Mouse (Mus musculus): ENCODE data around the gene Slc17a7. TPM values are rescaled to one million over a fixed set of nuclear protein-coding genes. Genes with fewer than 3 reads are reported as not detected.

Gene Slc17a7
- polyA plus RNA-seq, 1 experiment, result 3.6 TPM

GRCm38 (mm10) chr7:45174567-45175280 is 11.0 kb downstream of the Slc17a7 start:
- Histone ChIP-seq H3ac (ENCODE audit: control insufficient read depth, insufficient read length) (no peak overlapping the region), H3K27me3 (ENCODE audit: control insufficient read depth, insufficient read depth, insufficient read length) (peaks cover 61% of the 10 kb centered on the region), H3K4me3 (no peak overlapping the region), H3K36me3 (ENCODE audit: control insufficient read depth, insufficient read depth) (no peaks in the 10 kb centered on the region), H3K4me2 (ENCODE audit: low read depth) (no peak overlapping the region), H3K79me2 (ENCODE audit: control insufficient read depth, insufficient read depth) (no peaks in the 10 kb centered on the region)
- TF ChIP-seq SRF (IDR thresholded peaks at IDR 0.05; ENCODE audit: control insufficient read depth, insufficient read length, low read depth), result no peak
- TF ChIP-seq MAX (IDR thresholded peaks at IDR 0.05; ENCODE audit: low read depth), result no peak
- TF ChIP-seq POLR2A (IDR thresholded peaks at IDR 0.05; ENCODE audit: insufficient read length, low read depth), result no peak
- no peak for TF ChIP-seq POLR2AphosphoS2 (IDR thresholded peaks at IDR 0.05; ENCODE audit: insufficient read length, low read depth)

- Histone ChIP-seq H3K79me2 (ENCODE audit: control insufficient read depth, insufficient read depth) (no peaks in the 10 kb centered on the region), H3K36me3 (ENCODE audit: control insufficient read depth, insufficient read depth) (no peaks in the 10 kb centered on the region), H3K4me3 (no peak overlapping the region), H3ac (ENCODE audit: control insufficient read depth, insufficient read length) (no peak overlapping the region), H3K4me2 (ENCODE audit: low read depth) (no peak overlapping the region), H3K27me3 (ENCODE audit: control insufficient read depth, insufficient read depth, insufficient read length) (peaks cover 66% of the 10 kb centered on the region)
- TF ChIP-seq MYOG (IDR thresholded peaks at IDR 0.05; ENCODE audit: control insufficient read depth in 1 of 3, insufficient read depth in 1 of 3, insufficient read length in 2 of 3, low read depth in 2 of 3) (no peak), E2F4 (IDR thresholded peaks at IDR 0.05; ENCODE audit: insufficient read depth) (no peak), CEBPB (IDR thresholded peaks at IDR 0.05; ENCODE audit: insufficient read depth, poor library complexity, severe bottlenecking) (no peak), MYOD1 (IDR thresholded peaks at IDR 0.05; ENCODE audit: control insufficient read depth in 1 of 3, insufficient read length in 2 of 3, low read depth in 2 of 3) (no peak), TCF3 (IDR thresholded peaks at IDR 0.05; ENCODE audit: insufficient read length, low read depth) (no peak), MAX (IDR thresholded peaks at IDR 0.05; ENCODE audit: low read depth) (no peak), TCF12 (IDR thresholded peaks at IDR 0.05; ENCODE audit: insufficient read depth, poor library complexity, severe bottlenecking) (no peak), POLR2A (IDR thresholded peaks at IDR 0.05; ENCODE audit: insufficient read length, low read depth) (no peak), POLR2AphosphoS2 (IDR thresholded peaks at IDR 0.05; ENCODE audit: insufficient read length, low read depth) (no peak), USF1 (IDR thresholded peaks at IDR 0.05; ENCODE audit: low read depth) (no peak), SRF (IDR thresholded peaks at IDR 0.05; ENCODE audit: control insufficient read depth, insufficient read length, low read depth) (no peak), REST (IDR thresholded peaks at IDR 0.05; ENCODE audit: insufficient read depth, insufficient read length) (no peak)
Measured at GRCm38 (mm10) chr7:45175398-45175797, 11.6 kb downstream of the Slc17a7 start.

- Histone ChIP-seq H3K4me2 (ENCODE audit: low read depth) (no peak overlapping the region), H3K27me3 (ENCODE audit: control insufficient read depth, insufficient read depth, insufficient read length) (peaks cover 68% of the 10 kb centered on the region), H3K79me2 (ENCODE audit: control insufficient read depth, insufficient read depth) (no peaks in the 10 kb centered on the region), H3K4me3 (no peak overlapping the region), H3ac (ENCODE audit: control insufficient read depth, insufficient read length) (no peak overlapping the region), H3K36me3 (ENCODE audit: control insufficient read depth, insufficient read depth) (no peaks in the 10 kb centered on the region)
- TF ChIP-seq MYOD1 (IDR thresholded peaks at IDR 0.05; ENCODE audit: control insufficient read depth in 1 of 3, insufficient read length in 2 of 3, low read depth in 2 of 3) (no peak), TCF12 (IDR thresholded peaks at IDR 0.05; ENCODE audit: insufficient read depth, poor library complexity, severe bottlenecking) (no peak), MYOG (IDR thresholded peaks at IDR 0.05; ENCODE audit: control insufficient read depth in 1 of 3, insufficient read depth in 1 of 3, insufficient read length in 2 of 3, low read depth in 2 of 3) (no peak), REST (IDR thresholded peaks at IDR 0.05; ENCODE audit: insufficient read depth, insufficient read length) (no peak), USF1 (IDR thresholded peaks at IDR 0.05; ENCODE audit: low read depth) (no peak), SRF (IDR thresholded peaks at IDR 0.05; ENCODE audit: control insufficient read depth, insufficient read length, low read depth) (no peak), MAX (IDR thresholded peaks at IDR 0.05; ENCODE audit: low read depth) (no peak), CEBPB (IDR thresholded peaks at IDR 0.05; ENCODE audit: insufficient read depth, poor library complexity, severe bottlenecking) (no peak), TCF3 (IDR thresholded peaks at IDR 0.05; ENCODE audit: insufficient read length, low read depth) (no peak), POLR2AphosphoS2 (IDR thresholded peaks at IDR 0.05; ENCODE audit: insufficient read length, low read depth) (no peak), POLR2A (IDR thresholded peaks at IDR 0.05; ENCODE audit: insufficient read length, low read depth) (no peak), E2F4 (IDR thresholded peaks at IDR 0.05; ENCODE audit: insufficient read depth) (no peak)
Measured at GRCm38 (mm10) chr7:45175929-45176328, 12.2 kb downstream of the Slc17a7 start.

- H3K27me3 ChIP-seq (ENCODE audit: control insufficient read depth, insufficient read depth, insufficient read length), result peaks cover 72% of the 10 kb centered on the region
- no peaks in the 10 kb centered on the region for H3K79me2 ChIP-seq (ENCODE audit: control insufficient read depth, insufficient read depth)
- TF ChIP-seq MAX (IDR thresholded peaks at IDR 0.05; ENCODE audit: low read depth) (no peak), TCF12 (IDR thresholded peaks at IDR 0.05; ENCODE audit: insufficient read depth, poor library complexity, severe bottlenecking) (no peak), MYOD1 (IDR thresholded peaks at IDR 0.05; ENCODE audit: control insufficient read depth in 1 of 3, insufficient read length in 2 of 3, low read depth in 2 of 3) (no peak), MYOG (IDR thresholded peaks at IDR 0.05; ENCODE audit: control insufficient read depth in 1 of 3, insufficient read depth in 1 of 3, insufficient read length in 2 of 3, low read depth in 2 of 3) (no peak), CEBPB (IDR thresholded peaks at IDR 0.05; ENCODE audit: insufficient read depth, poor library complexity, severe bottlenecking) (no peak), REST (IDR thresholded peaks at IDR 0.05; ENCODE audit: insufficient read depth, insufficient read length) (no peak), TCF3 (IDR thresholded peaks at IDR 0.05; ENCODE audit: insufficient read length, low read depth) (no peak), POLR2A (IDR thresholded peaks at IDR 0.05; ENCODE audit: insufficient read length, low read depth) (no peak), USF1 (IDR thresholded peaks at IDR 0.05; ENCODE audit: low read depth) (no peak), E2F4 (IDR thresholded peaks at IDR 0.05; ENCODE audit: insufficient read depth) (no peak), POLR2AphosphoS2 (IDR thresholded peaks at IDR 0.05; ENCODE audit: insufficient read length, low read depth) (no peak), SRF (IDR thresholded peaks at IDR 0.05; ENCODE audit: control insufficient read depth, insufficient read length, low read depth) (no peak)
Measured at GRCm38 (mm10) chr7:45176356-45176755, 12.6 kb downstream of the Slc17a7 start.

More at GRCm38 (mm10) chr7:45176356-45176755, 12.6 kb downstream of the Slc17a7 start:
- no peak overlapping the region for H3K4me3 ChIP-seq
- H3ac ChIP-seq (ENCODE audit: control insufficient read depth, insufficient read length), result no peak overlapping the region
- no peaks in the 10 kb centered on the region for H3K36me3 ChIP-seq (ENCODE audit: control insufficient read depth, insufficient read depth)
- H3K4me2 ChIP-seq (ENCODE audit: low read depth), result no peak overlapping the region

Data from myocyte (in vitro differentiated cells).